Mouse (Mus musculus) midbrain, embryonic 15.5 days (tissue): ENCODE results near the gene Btbd35f24. TPM values are rescaled to one million over a fixed set of nuclear protein-coding genes. Genes with fewer than 3 reads are reported as not detected.
"Not testable (repeated sequence)": the region's sequence is repeated elsewhere in the genome, so short reads cannot be mapped to it uniquely, and the experiment has no call there.

Experiments used
- ATAC-seq: fragments of 200-750 bp; cut with Nextera tagmentation; replicated peaks from 2 replicates; pipeline ENCODE4 v1.8.0; 2017; ENCODE audit warnings: moderate TSS enrichment
- H3K27ac ChIP-seq: fragments of 300-500 bp; sonication (generic); 2 replicates; pipeline ENCODE4 v1.5.1; 2015; ENCODE audit warnings: mild to moderate bottlenecking, inconsistent platforms
- H3K27me3 ChIP-seq: fragments of 300-500 bp; sonication (generic); replicated peaks from 2 replicates; pipeline ENCODE4 v1.6.1; 2015; ENCODE audit warnings: inconsistent platforms
- H3K36me3 ChIP-seq: fragments of 300-500 bp; sonication (generic); replicated peaks from 2 replicates; pipeline ENCODE4 v1.6.1; 2015; ENCODE audit warnings: inconsistent platforms
- H3K4me1 ChIP-seq: fragments of 300-500 bp; sonication (generic); 2 replicates; pipeline ENCODE4 v1.6.1; 2015; ENCODE audit warnings: inconsistent platforms
- H3K4me2 ChIP-seq: fragments of 300-500 bp; sonication (generic); 2 replicates; pipeline ENCODE4 v1.6.1; 2015; ENCODE audit warnings: inconsistent platforms, mild to moderate bottlenecking, moderate library complexity
- H3K4me3 ChIP-seq: fragments of 300-500 bp; sonication (generic); 2 replicates; pipeline ENCODE4 v1.5.1; 2015; ENCODE audit warnings: mild to moderate bottlenecking, inconsistent platforms
- H3K9ac ChIP-seq: fragments of 300-500 bp; sonication (generic); 2 replicates; pipeline ENCODE4 v1.6.1; 2015; ENCODE audit warnings: mild to moderate bottlenecking, inconsistent platforms
- H3K9me3 ChIP-seq: fragments of 300-500 bp; sonication (generic); 2 replicates; pipeline ENCODE4 v1.6.1; 2016; ENCODE audit warnings: inconsistent platforms
- WGBS: fragments of 180-500 bp; shearing (Covaris S2); methylation state at CpG from one replicate; pipeline ENCODE4 v1.1.7; 2015; ENCODE audit warnings: mixed read lengths; 5-methylcytosine and 5-hydroxymethylcytosine counted together
- polyA plus RNA-seq: library from polyadenylated mRNA; unstranded; fragments of >200 nt; fragmentation: Nextera tagmentation; extraction: Ambion mirVana; gene quantifications from 2 replicates; pipeline ENCODE4 v1.2.1, GENCODE M21; 2015

Btbd35f24 gene
- polyA plus RNA-seq = not detected in 2 replicates

DNA sequence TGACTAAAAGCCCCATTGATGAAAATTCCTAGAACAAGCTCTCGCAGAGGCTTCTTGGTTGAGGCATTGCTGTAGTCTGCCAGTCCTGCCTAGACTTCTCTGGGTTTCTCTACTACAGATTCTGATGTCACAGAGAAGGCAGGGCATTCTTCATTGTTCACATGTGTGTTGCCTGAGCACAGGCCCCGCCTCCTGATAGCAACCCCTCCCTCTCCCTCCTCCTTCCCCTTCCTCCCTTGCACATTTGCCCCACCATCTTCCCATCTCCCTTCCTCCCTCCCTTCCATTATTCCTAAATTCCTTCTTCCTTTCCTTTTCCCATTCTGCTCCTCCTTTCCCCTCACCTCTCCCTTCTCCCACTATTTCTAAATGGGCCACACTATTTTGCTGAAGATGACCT is at the start of gene Btbd35f24:
TSS of gene Btbd35f24 (minus strand) at position 101 of the 400 bp plus-strand sequence.
- not testable (repeated sequence) for H3K4me1 ChIP-seq, H3K27ac ChIP-seq, H3K36me3 ChIP-seq, H3K9ac ChIP-seq, H3K27me3 ChIP-seq, H3K4me2 ChIP-seq, ATAC-seq, H3K9me3 ChIP-seq, H3K4me3 ChIP-seq
- 70% methylated on average over 2 of the region's 2 CpGs for WGBS

Other genes starting within 250 kb of the Btbd35f24 start
- not detected in 2 replicates for gene Btbd35f23, start 119.0 kb downstream of the Btbd35f24 start, polyA plus RNA-seq
- not detected in 2 replicates for gene Btbd35f11, start 247.9 kb upstream of the Btbd35f24 start, polyA plus RNA-seq